Mouse (Mus musculus): ENCODE measurements around the gene Foxp1. TPM values are rescaled to one million over a fixed set of nuclear protein-coding genes. Genes with fewer than 3 reads are reported as not detected.

Gene Foxp1
- total and polyA plus RNA-seq, 3 experiments = 16.1 to 42.0 TPM; not detected in 1

DNA sequence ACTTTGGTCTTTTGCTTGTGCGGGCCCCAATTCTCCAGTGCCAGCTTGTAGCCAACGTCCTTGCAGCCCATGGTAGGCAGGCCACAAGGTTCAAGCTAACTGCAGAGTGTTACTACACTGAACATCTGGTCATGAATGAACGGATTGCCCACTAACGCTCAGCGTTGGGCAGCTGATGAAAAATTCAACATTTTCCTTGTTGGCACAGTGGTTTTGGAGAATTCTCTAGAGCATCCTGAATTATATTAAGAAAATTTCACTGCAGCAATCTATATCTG lies 183.2 kb downstream of the Foxp1 start:
- TF ChIP-seq ZNF384 (IDR thresholded peaks at IDR 0.05; ENCODE audit: low read depth, low read length) (no peak), CHD2 (IDR thresholded peaks at IDR 0.05; ENCODE audit: low read length) (no peak), SIN3A (IDR thresholded peaks at IDR 0.05; ENCODE audit: low read length) (no peak), CHD1 (IDR thresholded peaks at IDR 0.05; ENCODE audit: low read depth, low read length) (no peak), JUND (IDR thresholded peaks at IDR 0.05; ENCODE audit: low read depth, low read length) (no peak), TBP (IDR thresholded peaks at IDR 0.05; ENCODE audit: low read depth, low read length) (no peak), MAX (IDR thresholded peaks at IDR 0.05; ENCODE audit: low read length) (no peak), ZMIZ1 (IDR thresholded peaks at IDR 0.05; ENCODE audit: low read depth, low read length) (no peak), MYB (IDR thresholded peaks at IDR 0.05; ENCODE audit: low read depth, low read length) (no peak)
- Histone ChIP-seq H3K27me3 (ENCODE audit: control insufficient read depth in 1 of 2, insufficient read depth in 2 of 2, low read length in 2 of 2) (no peaks in the 10 kb centered on the region), H3K36me3 (ENCODE audit: control insufficient read depth in 1 of 2, insufficient read depth in 2 of 2, low read length in 2 of 2) (no peaks in the 10 kb centered on the region; a peak in 1 of 4 replicates), H3K9me3 (replicated peaks; ENCODE audit: insufficient read depth, low read length) (no peaks in the 10 kb centered on the region), H3K27ac (ENCODE audit: control insufficient read depth, low read depth, low read length) (no peak overlapping the region), H3K9ac (ENCODE audit: control insufficient read depth, low read depth, low read length, poor library complexity, severe bottlenecking) (no peak overlapping the region), H3K4me3 (ENCODE audit: control insufficient read depth in 1 of 2, insufficient read depth in 1 of 2, low read depth in 2 of 2, low read length in 2 of 2) (no peak overlapping the region), H3K79me2 (ENCODE audit: control insufficient read depth, insufficient read depth, low read length, poor library complexity) (no peaks in the 10 kb centered on the region), H3K4me1 (ENCODE audit: control insufficient read depth in 1 of 2, insufficient read depth in 2 of 2, low read length in 2 of 2) (no peaks in the 10 kb centered on the region)
- DNase-seq (ENCODE audit: low read depth, low spot score) = no peak

DNA sequence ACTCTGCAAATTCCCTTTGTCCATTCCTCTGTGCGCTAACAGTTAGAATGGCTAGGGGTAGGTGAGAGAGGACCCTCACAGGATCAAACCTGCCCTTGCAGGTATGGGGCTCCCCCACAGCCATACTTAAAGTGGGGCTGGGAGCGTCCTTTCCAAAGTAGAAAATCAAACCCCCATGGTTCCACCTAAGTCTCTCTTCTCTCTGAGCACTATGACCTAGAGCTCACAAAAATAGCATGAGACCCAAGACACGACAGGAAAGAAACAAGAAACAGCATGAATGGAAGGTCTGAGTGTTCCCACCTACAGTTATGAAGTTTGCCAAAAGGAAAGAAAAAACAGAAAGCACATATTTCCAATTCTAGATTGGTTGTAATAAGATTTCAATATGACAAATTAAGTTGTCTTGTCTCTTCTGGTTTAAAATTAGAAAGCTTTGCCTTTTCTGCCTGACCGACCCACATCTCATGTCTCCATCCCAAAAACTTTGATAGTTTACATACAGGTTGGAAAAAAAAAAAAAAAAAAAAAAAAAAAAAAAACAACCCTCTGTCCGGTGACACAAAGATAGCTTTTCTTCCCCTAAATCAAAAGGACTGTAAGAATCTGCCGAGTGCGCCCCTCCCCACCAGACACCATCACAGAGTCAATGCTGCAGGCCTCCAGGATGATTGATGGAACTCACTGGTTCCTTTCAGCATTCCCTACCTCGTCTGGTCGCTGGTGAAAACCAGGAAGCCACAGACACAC lies 183.8 kb downstream of the Foxp1 start:
- TF ChIP-seq ZNF384 (IDR thresholded peaks at IDR 0.05; ENCODE audit: low read depth, low read length) (peak; percentile 52), SIN3A (IDR thresholded peaks at IDR 0.05; ENCODE audit: low read length) (no peak), CTCF (IDR thresholded peaks at IDR 0.05 in 2 of 3, conservative IDR thresholded peaks at IDR 0.05 in 1 of 3; ENCODE audit: control insufficient read depth in 1 of 3, insufficient read depth in 1 of 3, low read depth in 2 of 3, low read length in 3 of 3, poor library complexity in 1 of 3, severe bottlenecking in 1 of 3) (no peak)
- H3K36me3 ChIP-seq (ENCODE audit: control insufficient read depth in 1 of 2, insufficient read depth in 2 of 2, low read length in 2 of 2) = no peaks in the 10 kb centered on the region
- H3K4me1 ChIP-seq (ENCODE audit: control insufficient read depth in 1 of 2, insufficient read depth in 2 of 2, low read length in 2 of 2) = no peaks in the 10 kb centered on the region
- H3K4me3 ChIP-seq (ENCODE audit: control insufficient read depth in 1 of 2, insufficient read depth in 1 of 2, low read depth in 2 of 2, low read length in 2 of 2) = no peak overlapping the region
- no peak for DNase-seq (ENCODE audit: low read depth, low spot score)
- no peaks in the 10 kb centered on the region for H3K9me3 ChIP-seq (replicated peaks; ENCODE audit: insufficient read depth, low read length)
- H3K27ac ChIP-seq (ENCODE audit: control insufficient read depth, low read depth, low read length) = no peak overlapping the region
- no peaks in the 10 kb centered on the region for H3K27me3 ChIP-seq (ENCODE audit: control insufficient read depth in 1 of 2, insufficient read depth in 2 of 2, low read length in 2 of 2)
- H3K79me2 ChIP-seq (ENCODE audit: control insufficient read depth, insufficient read depth, low read length, poor library complexity) = no peaks in the 10 kb centered on the region
- no peak overlapping the region for H3K9ac ChIP-seq (ENCODE audit: control insufficient read depth, low read depth, low read length, poor library complexity, severe bottlenecking)

DNA sequence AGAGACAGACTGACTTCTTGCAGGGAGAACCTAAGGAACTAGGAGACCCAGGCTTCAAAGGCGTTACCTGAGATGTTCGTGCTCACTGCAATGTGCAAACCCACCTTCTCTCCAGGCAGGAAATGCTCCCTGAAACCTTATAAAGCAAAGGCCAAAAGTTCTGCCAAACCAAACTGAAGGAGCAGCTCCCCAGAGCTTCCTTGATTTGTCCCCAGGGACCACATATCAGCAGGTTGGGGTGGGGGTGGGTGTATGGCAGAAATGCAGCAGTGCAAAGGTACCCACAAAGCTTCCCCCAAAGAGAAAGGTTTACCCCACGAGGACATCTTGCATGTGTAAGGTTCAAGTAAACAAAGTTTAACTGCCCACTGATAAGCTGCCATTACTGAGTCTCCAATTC lies 184.3 kb downstream of the Foxp1 start:
- Histone ChIP-seq H3K27ac (ENCODE audit: control insufficient read depth, low read depth, low read length) (no peak overlapping the region), H3K4me3 (ENCODE audit: control insufficient read depth in 1 of 2, insufficient read depth in 1 of 2, low read depth in 2 of 2, low read length in 2 of 2) (no peak overlapping the region), H3K4me1 (ENCODE audit: control insufficient read depth in 1 of 2, insufficient read depth in 2 of 2, low read length in 2 of 2) (no peaks in the 10 kb centered on the region), H3K9me3 (replicated peaks; ENCODE audit: insufficient read depth, low read length) (no peaks in the 10 kb centered on the region), H3K9ac (ENCODE audit: control insufficient read depth, low read depth, low read length, poor library complexity, severe bottlenecking) (no peak overlapping the region), H3K27me3 (ENCODE audit: control insufficient read depth in 1 of 2, insufficient read depth in 2 of 2, low read length in 2 of 2) (no peaks in the 10 kb centered on the region), H3K79me2 (ENCODE audit: control insufficient read depth, insufficient read depth, low read length, poor library complexity) (no peaks in the 10 kb centered on the region), H3K36me3 (ENCODE audit: control insufficient read depth in 1 of 2, insufficient read depth in 2 of 2, low read length in 2 of 2) (no peaks in the 10 kb centered on the region)
- no peak for TF ChIP-seq MYC (IDR thresholded peaks at IDR 0.05; ENCODE audit: low read depth, low read length)
- no peak for TF ChIP-seq ZNF384 (IDR thresholded peaks at IDR 0.05; ENCODE audit: low read depth, low read length)
- no peak for TF ChIP-seq RCOR1 (IDR thresholded peaks at IDR 0.05; ENCODE audit: low read depth, low read length)
- no peak for TF ChIP-seq MAZ (IDR thresholded peaks at IDR 0.05; ENCODE audit: low read depth, low read length)
- TF ChIP-seq CHD2 (IDR thresholded peaks at IDR 0.05; ENCODE audit: low read length) = no peak
- no peak for TF ChIP-seq EP300 (IDR thresholded peaks at IDR 0.05; ENCODE audit: low read depth in 1 of 2, low read length in 2 of 2)
- TF ChIP-seq NELFE (IDR thresholded peaks at IDR 0.05; ENCODE audit: low read depth, low read length) = no peak
- no peak for TF ChIP-seq TCF12 (IDR thresholded peaks at IDR 0.05; ENCODE audit: low read depth, low read length)
- no peak for TF ChIP-seq USF1 (IDR thresholded peaks at IDR 0.05; ENCODE audit: low read depth, low read length)
- no peak for TF ChIP-seq JUND (IDR thresholded peaks at IDR 0.05; ENCODE audit: low read depth, low read length)
- TF ChIP-seq BHLHE40 (IDR thresholded peaks at IDR 0.05; ENCODE audit: borderline replicate concordance, low read depth, low read length) = no peak
- TF ChIP-seq E2F4 (IDR thresholded peaks at IDR 0.05; ENCODE audit: borderline replicate concordance, low read depth, low read length) = no peak
- no peak for TF ChIP-seq POLR2AphosphoS2 (IDR thresholded peaks at IDR 0.05; ENCODE audit: low read length)
- DNase-seq (ENCODE audit: low read depth, low spot score) = no peak

All from MEL (cell line).